Mouse (Mus musculus) CH12.LX (cell line): Measurements from ENCODE around the gene B9d1. TPM values are rescaled to one million over a fixed set of nuclear protein-coding genes. Genes with fewer than 3 reads are reported as not detected.

Source experiments
- DNase-seq: peaks from one replicate; pipeline ENCODE4 v3.0.0-alpha.2; 2013; ENCODE audit errors: extremely low read depth
- H3K27ac ChIP-seq: 2 replicates; pipeline ENCODE4 v1.5.1; 2012; ENCODE audit warnings: low read depth, mild to moderate bottlenecking, control low read depth, moderate library complexity; ENCODE audit not compliant: insufficient read depth
- H3K27me3 ChIP-seq: replicated peaks from 2 replicates; pipeline ENCODE3; 2012; ENCODE audit warnings: inconsistent platforms
- H3K36me3 ChIP-seq, 2 experiments: replicated peaks in 1 of 2; 2 replicates each; pipeline versions ENCODE3 to v1.6.1; 2012; ENCODE audit warnings: inconsistent platforms in 1 of 2, low read length in 1 of 2, mild to moderate bottlenecking in 1 of 2, mixed read lengths in 1 of 2, moderate library complexity in 1 of 2; ENCODE audit not compliant: control insufficient read depth in 1 of 2, insufficient read depth in 1 of 2
- H3K4me1 ChIP-seq, 2 experiments: 2 replicates each; pipeline ENCODE4 v1.6.1; 2012; ENCODE audit warnings: inconsistent platforms in 1 of 2, moderate library complexity in 1 of 2; ENCODE audit not compliant: insufficient read depth in 2 of 2, control insufficient read depth in 1 of 2
- H3K4me2 ChIP-seq: 2 replicates; pipeline ENCODE4 v1.6.1; 2012; ENCODE audit warnings: low read depth, mild to moderate bottlenecking, control low read depth; ENCODE audit not compliant: poor library complexity, insufficient read depth, severe bottlenecking
- H3K4me3 ChIP-seq, 3 experiments: fragments of 150-350 bp in 1 of 3; sonication (generic) in 1 of 3; replicated peaks in 1 of 3; 2 replicates each; pipeline versions ENCODE3 to v1.5.1; 2011 to 2012; ENCODE audit warnings: low read depth in 2 of 3, low read length in 2 of 3, mild to moderate bottlenecking in 2 of 3, moderate library complexity in 2 of 3, control low read depth in 1 of 3, improper control_type of control experiment in 1 of 3, inconsistent platforms in 1 of 3, mixed read lengths in 1 of 3; ENCODE audit not compliant: poor library complexity in 1 of 3
- H3K79me2 ChIP-seq: replicated peaks from 2 replicates; pipeline ENCODE4 v1.6.1; 2012; ENCODE audit warnings: mild to moderate bottlenecking, moderate library complexity; ENCODE audit not compliant: control insufficient read depth, poor library complexity, insufficient read depth, severe bottlenecking; ENCODE audit errors: extremely low read depth
- H3K9ac ChIP-seq: 2 replicates; pipeline ENCODE4 v1.6.1; 2012; ENCODE audit warnings: low read depth, mild to moderate bottlenecking, control low read depth, moderate library complexity; ENCODE audit not compliant: insufficient read depth
- H3K9me3 ChIP-seq: replicated peaks from 2 replicates; pipeline ENCODE3; 2012; ENCODE audit warnings: low read length, inconsistent platforms, mixed read lengths
- E2F4 ChIP-seq: IDR thresholded peaks from 2 replicates; pipeline ENCODE4 v1.6.1; 2011; ENCODE audit warnings: low read depth, low read length, improper control_type of control experiment; ENCODE audit not compliant: insufficient replicate concordance
- ELF1 ChIP-seq: IDR thresholded peaks from 2 replicates; pipeline ENCODE4 v1.6.1; 2014; ENCODE audit warnings: low read depth, mild to moderate bottlenecking, inconsistent platforms, low read length, improper control_type of control experiment
- EP300 ChIP-seq: IDR thresholded peaks from 2 replicates; pipeline ENCODE4 v1.6.1; 2011; ENCODE audit warnings: low read length, improper control_type of control experiment
- GABPA ChIP-seq: IDR thresholded peaks from 2 replicates; pipeline ENCODE4 v1.6.1; 2012; ENCODE audit warnings: low read depth, low read length, improper control_type of control experiment, inconsistent platforms; ENCODE audit not compliant: insufficient replicate concordance
- IRF4 ChIP-seq: IDR thresholded peaks from 2 replicates; pipeline ENCODE4 v1.6.1; 2014; ENCODE audit warnings: low read depth, mild to moderate bottlenecking, inconsistent platforms, low read length, improper control_type of control experiment
- KAT2A ChIP-seq: IDR thresholded peaks from 2 replicates; pipeline ENCODE4 v1.6.1; 2012; ENCODE audit warnings: low read length, improper control_type of control experiment, inconsistent platforms; ENCODE audit not compliant: insufficient replicate concordance
- MAZ ChIP-seq: IDR thresholded peaks from 2 replicates; pipeline ENCODE4 v1.6.1; 2012; ENCODE audit warnings: low read depth, mild to moderate bottlenecking, inconsistent platforms, low read length, improper control_type of control experiment, moderate library complexity
- MEF2A ChIP-seq: IDR thresholded peaks from 2 replicates; pipeline ENCODE4 v1.6.1; 2014; ENCODE audit warnings: low read depth, mild to moderate bottlenecking, inconsistent platforms, low read length, improper control_type of control experiment, borderline replicate concordance
- MXI1 ChIP-seq: IDR thresholded peaks from 2 replicates; pipeline ENCODE4 v1.6.1; 2011; ENCODE audit warnings: mild to moderate bottlenecking, low read depth, low read length, improper control_type of control experiment
- MYC ChIP-seq: IDR thresholded peaks from 2 replicates; pipeline ENCODE4 v1.6.1; 2011; ENCODE audit warnings: low read depth, mild to moderate bottlenecking, improper control_type of control experiment, low read length
- NELFE ChIP-seq: IDR thresholded peaks from 2 replicates; pipeline ENCODE4 v1.6.1; 2011; ENCODE audit warnings: low read depth, low read length, improper control_type of control experiment
- NRF1 ChIP-seq: IDR thresholded peaks from 2 replicates; pipeline ENCODE4 v1.6.1; 2014; ENCODE audit warnings: low read depth, mild to moderate bottlenecking, inconsistent platforms, low read length, improper control_type of control experiment, moderate library complexity
- PAX5 ChIP-seq: IDR thresholded peaks from 2 replicates; pipeline ENCODE4 v1.6.1; 2012; ENCODE audit warnings: low read length, inconsistent platforms, mixed read lengths
- POLR2A ChIP-seq: IDR thresholded peaks from 2 replicates; pipeline ENCODE4 v1.6.1; 2011; ENCODE audit warnings: low read depth, mild to moderate bottlenecking, improper control_type of control experiment, low read length
- RAD21 ChIP-seq: IDR thresholded peaks from 2 replicates; pipeline ENCODE4 v1.6.1; 2011; ENCODE audit warnings: low read depth, mild to moderate bottlenecking, low read length, improper control_type of control experiment, moderate library complexity
- RCOR1 ChIP-seq: conservative IDR thresholded peaks from 2 replicates; pipeline ENCODE4 v1.6.1; 2012; ENCODE audit warnings: low read depth, mild to moderate bottlenecking, inconsistent platforms, low read length, improper control_type of control experiment
- SIN3A ChIP-seq: IDR thresholded peaks from 2 replicates; pipeline ENCODE4 v1.6.1; 2012; ENCODE audit warnings: low read length, improper control_type of control experiment, inconsistent platforms
- SMC3 ChIP-seq: IDR thresholded peaks from 2 replicates; pipeline ENCODE4 v1.6.1; 2011; ENCODE audit warnings: low read depth, low read length, improper control_type of control experiment
- TCF12 ChIP-seq: IDR thresholded peaks from 2 replicates; pipeline ENCODE4 v1.6.1; 2014; ENCODE audit warnings: low read depth, mild to moderate bottlenecking, inconsistent platforms, low read length, improper control_type of control experiment
- ZNF384 ChIP-seq: IDR thresholded peaks from 2 replicates; pipeline ENCODE4 v1.6.1; 2012; ENCODE audit warnings: low read depth, low read length, improper control_type of control experiment, inconsistent platforms
- dilution Hi-C: fragments of 300-500 bp; cut with MboI; formaldehyde crosslinking; loops from 2 replicates; pipeline ENCODE4 v1.14.3; 2020; ENCODE audit warnings: low sequenced_read_pairs; ENCODE audit not compliant: extremely low pct_unique_long_range_greater_than_20kb, extremely low pct_ligation_motif_present
- in situ Hi-C: fragments of 300-500 bp; cut with MboI; formaldehyde crosslinking; loops from 3 replicates; pipeline ENCODE4 v1.14.3; 2019; ENCODE audit warnings: low sequenced_read_pairs, low pct_ligation_motif_present, low pct_unique_long_range_greater_than_20kb, mixed read lengths
- polyA plus RNA-seq: library from polyadenylated mRNA; unstranded; fragments of >175 nt; gene quantifications from 2 replicates; pipeline ENCODE4 v1.2.1, GENCODE M21; 2012; ENCODE audit warnings: low read depth; ENCODE audit not compliant: insufficient read length
- total RNA-seq, 2 experiments: library from RNA; depleted of rRNA; stranded (reverse); fragments of 300-350 nt in 1 of 2; fragments of >200 nt in 1 of 2; gene quantifications; 2 replicates each; pipeline ENCODE4 v1.2.3; 2012 to 2014

The B9d1 gene
- total and polyA plus RNA-seq, 3 experiments = 19.2 to 62.9 (median 26.2) TPM

- Histone ChIP-seq H3K79me2 (no peaks in the 10 kb centered on the region), H3K27ac (no peak overlapping the region), H3K4me2 (no peak overlapping the region), H3K4me1 (no peaks in the 10 kb centered on the region), H3K9ac (no peak overlapping the region), H3K4me3 (no peak overlapping the region), H3K27me3 (peaks cover 33% of the 10 kb centered on the region), H3K36me3 (no peaks in the 10 kb centered on the region), H3K9me3 (no peaks in the 10 kb centered on the region)
- in situ Hi-C loops (no loop called here), dilution Hi-C loops (no loop called here)
- no peak for DNase-seq
- TF ChIP-seq SIN3A (no peak), GABPA (no peak), MXI1 (no peak), POLR2A (no peak), PAX5 (no peak), ZNF384 (no peak), RAD21 (no peak), E2F4 (no peak), ELF1 (no peak), MAZ (no peak), MYC (no peak), MEF2A (no peak), KAT2A (no peak), TCF12 (no peak), EP300 (no peak)
Observed at GRCm38 (mm10) chr11:61473630-61474029, 31.3 kb upstream of the B9d1 start.

- no peaks in the 10 kb centered on the region for H3K9me3 ChIP-seq
- no peak overlapping the region for H3K9ac ChIP-seq
- no peaks in the 10 kb centered on the region for H3K79me2 ChIP-seq
- dilution Hi-C loops = no loop called here
- peaks cover 30% of the 10 kb centered on the region for H3K27me3 ChIP-seq
- H3K4me1 ChIP-seq = no peaks in the 10 kb centered on the region
- no peak for DNase-seq
- in situ Hi-C loops = no loop called here
- no peak overlapping the region for H3K4me2 ChIP-seq
- no peak overlapping the region for H3K27ac ChIP-seq
- no peak overlapping the region for H3K4me3 ChIP-seq
- TF ChIP-seq ZNF384 = no peak
- TF ChIP-seq SMC3 = no peak
- TF ChIP-seq IRF4 = no peak
- no peak for TF ChIP-seq SIN3A
- no peak for TF ChIP-seq RCOR1
- TF ChIP-seq MAZ = no peak
- no peak for TF ChIP-seq KAT2A
- TF ChIP-seq GABPA = no peak
- no peak for TF ChIP-seq NRF1
- no peak for TF ChIP-seq NELFE
- H3K36me3 ChIP-seq = no peaks in the 10 kb centered on the region
Observed at GRCm38 (mm10) chr11:61476786-61477382, 28.1 kb upstream of the B9d1 start.
